Mouse (Mus musculus): ENCODE measurements around the gene Reps2. TPM values are rescaled to one million over a fixed set of nuclear protein-coding genes. Genes with fewer than 3 reads are reported as not detected.

Gene Reps2
- 1.4 and 1.9 TPM in 2 replicates for polyA plus RNA-seq (2016; fragmentation: Nextera tagmentation; extraction: Ambion mirVana)

DNA sequence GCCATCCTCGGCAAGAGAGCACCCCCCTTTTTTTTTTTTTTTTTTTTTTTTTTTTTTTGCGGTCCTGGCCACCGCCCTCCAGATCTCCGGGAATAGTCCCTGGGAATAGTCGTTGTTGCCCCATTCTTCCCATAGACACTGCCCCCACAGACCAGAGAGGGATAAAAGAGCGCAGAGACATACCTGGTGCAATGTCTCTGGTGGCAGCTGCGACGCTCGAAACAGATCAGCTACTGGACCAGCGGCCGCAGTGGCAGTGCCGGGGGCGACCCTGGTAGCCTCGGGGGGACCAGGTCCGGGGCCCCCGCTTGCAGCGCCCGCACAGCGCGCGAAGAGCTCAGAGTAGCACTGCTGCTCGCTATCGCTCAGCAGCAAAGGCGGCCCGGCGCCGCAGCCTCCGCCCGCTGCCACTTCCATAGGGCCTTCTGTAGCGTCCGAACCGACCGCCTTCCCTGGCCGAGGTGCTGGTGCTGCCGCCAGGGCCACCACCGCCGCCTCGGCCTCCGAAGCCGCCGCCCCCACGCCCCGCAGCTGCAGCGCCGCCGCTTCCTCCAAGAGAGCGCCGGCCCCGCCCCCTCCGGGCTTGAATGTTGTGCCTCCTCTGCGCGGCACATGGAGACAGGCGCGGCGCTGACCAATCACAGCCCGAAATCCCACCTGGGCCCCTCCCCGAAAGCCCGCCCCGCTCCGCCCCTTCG lies at the start of gene Reps2:
Gene Reps2 (minus strand): TSS at position 559 of the 698 bp plus-strand sequence.
- no peaks in the 10 kb centered on the region for H3K36me3 ChIP-seq
- peaks cover 11% of the 10 kb centered on the region for H3K27me3 ChIP-seq (replicated peaks)
- peak within 1 kb of the TSS; percentile 74 for H3K4me2 ChIP-seq (replicated peaks)
- H3K4me1 ChIP-seq: no peaks in the 10 kb centered on the region
- peak; percentile 95 for ATAC-seq (ENCODE audit: low FRiP score, low read depth)
- H3K27ac ChIP-seq: no peak within 1 kb of the TSS
- H3K4me3 ChIP-seq: peak within 1 kb of the TSS; percentile 51
- 19% methylated on average over 58 of the region's 61 CpGs for WGBS
- peak within 1 kb of the TSS; percentile 67 for H3K9ac ChIP-seq
- H3K9me3 ChIP-seq: no peaks in the 10 kb centered on the region

DNA sequence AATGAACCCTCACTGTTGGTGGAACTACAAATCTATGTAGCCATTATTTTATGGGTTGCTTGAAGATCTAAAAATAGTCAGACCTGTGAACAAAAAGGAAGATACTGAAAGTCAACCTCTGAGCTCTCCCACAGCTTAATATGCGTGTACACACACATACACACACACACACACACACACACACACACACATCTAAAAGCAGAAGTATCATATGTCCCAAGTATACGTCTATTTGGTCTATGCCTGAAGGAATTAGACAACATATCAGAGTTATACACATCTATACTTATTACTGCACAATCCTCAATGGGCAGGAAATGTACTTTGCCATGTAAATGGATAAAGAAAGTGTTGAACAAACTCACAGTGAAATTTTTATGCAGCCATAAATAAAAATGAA lies 47.8 kb upstream of the Reps2 start:
- H3K9ac ChIP-seq: no peak overlapping the region
- H3K4me2 ChIP-seq (replicated peaks): no peak overlapping the region
- H3K9me3 ChIP-seq: no peaks in the 10 kb centered on the region
- no peaks in the 10 kb centered on the region for H3K4me1 ChIP-seq
- no peak overlapping the region for H3K27ac ChIP-seq
- ATAC-seq (ENCODE audit: low FRiP score, low read depth): no peak
- H3K27me3 ChIP-seq (replicated peaks): no peaks in the 10 kb centered on the region
- H3K36me3 ChIP-seq: no peaks in the 10 kb centered on the region
- H3K4me3 ChIP-seq: no peak overlapping the region
- 61% methylated on average over 2 of the region's 2 CpGs for WGBS

DNA sequence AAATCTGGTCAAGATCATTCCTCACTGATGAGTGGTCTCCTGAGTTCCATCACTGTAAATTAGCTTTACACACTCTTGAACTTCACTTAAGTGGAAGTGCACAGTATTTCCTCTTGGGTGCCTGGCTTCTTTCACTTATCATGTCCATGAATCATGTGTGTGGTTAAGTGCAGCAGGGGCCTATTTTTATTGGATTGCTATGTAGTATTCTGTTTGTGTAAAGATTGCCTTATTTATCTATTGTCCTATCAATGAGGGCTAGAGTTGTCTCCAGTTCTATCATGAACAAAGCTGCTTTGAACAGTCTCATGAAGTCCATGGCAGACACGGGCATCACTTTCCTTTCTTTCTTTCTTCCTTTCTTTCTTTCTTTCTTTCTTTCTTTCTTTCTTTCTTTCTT lies 41.9 kb upstream of the Reps2 start:
- Histone ChIP-seq H3K4me3 (no peak overlapping the region), H3K36me3 (no peaks in the 10 kb centered on the region), H3K9ac (no peak overlapping the region), H3K9me3 (no peaks in the 10 kb centered on the region), H3K27ac (no peak overlapping the region), H3K4me2 (replicated peaks) (no peak overlapping the region), H3K4me1 (no peaks in the 10 kb centered on the region), H3K27me3 (replicated peaks) (no peaks in the 10 kb centered on the region)
- WGBS: 85% methylated on average over 1 of the region's 1 CpGs
- ATAC-seq (ENCODE audit: low FRiP score, low read depth): no peak

DNA sequence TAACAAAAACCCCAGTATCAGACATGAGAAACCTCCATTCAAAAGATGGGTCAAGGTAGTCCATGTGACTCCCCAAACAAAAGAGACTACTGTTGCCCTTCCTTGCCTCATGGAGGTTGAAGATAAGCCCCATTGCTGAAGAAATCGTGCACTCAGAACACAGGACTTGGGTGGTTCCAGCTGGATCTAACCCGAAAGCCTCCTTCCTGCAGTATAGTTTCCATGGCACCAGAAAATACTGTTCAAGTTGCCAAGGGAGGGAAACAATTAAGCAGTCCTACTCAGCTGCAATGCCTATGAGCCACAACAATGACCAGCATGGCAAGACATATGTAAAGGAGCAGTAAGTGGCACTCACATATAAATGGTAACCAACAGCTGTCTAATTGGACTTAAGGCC lies 36.1 kb upstream of the Reps2 start:
- H3K27ac ChIP-seq: no peak overlapping the region
- H3K4me2 ChIP-seq (replicated peaks): no peak overlapping the region
- ATAC-seq (ENCODE audit: low FRiP score, low read depth): no peak
- no peaks in the 10 kb centered on the region for H3K36me3 ChIP-seq
- no peak overlapping the region for H3K4me3 ChIP-seq
- no peak overlapping the region for H3K9ac ChIP-seq
- 64% methylated on average over 2 of the region's 2 CpGs for WGBS
- no peaks in the 10 kb centered on the region for H3K4me1 ChIP-seq
- H3K9me3 ChIP-seq: no peaks in the 10 kb centered on the region
- H3K27me3 ChIP-seq (replicated peaks): no peaks in the 10 kb centered on the region

DNA sequence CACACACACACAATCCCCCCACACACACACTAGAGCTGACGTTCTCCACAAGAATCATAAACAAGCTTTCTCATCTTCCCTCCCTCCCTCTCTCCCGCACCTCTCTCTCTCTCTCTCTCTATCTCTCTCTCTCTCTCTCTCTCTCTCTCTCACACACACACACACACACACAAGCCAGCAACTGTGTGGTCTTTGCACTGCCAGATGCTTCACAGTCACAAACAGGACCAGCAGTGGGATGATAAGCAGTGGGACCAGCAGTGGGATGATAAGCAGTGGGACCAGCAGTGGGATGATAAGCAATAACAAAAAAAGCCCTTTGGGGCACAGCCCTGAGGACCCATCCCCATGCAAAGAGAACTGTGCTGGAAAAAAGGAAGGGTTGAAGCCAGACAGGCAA lies 35.4 kb upstream of the Reps2 start:
- H3K27me3 ChIP-seq (replicated peaks): no peaks in the 10 kb centered on the region
- H3K4me1 ChIP-seq: no peaks in the 10 kb centered on the region
- no peaks in the 10 kb centered on the region for H3K9me3 ChIP-seq
- 86% methylated on average over 2 of the region's 2 CpGs for WGBS
- no peak overlapping the region for H3K27ac ChIP-seq
- no peak overlapping the region for H3K4me3 ChIP-seq
- no peak overlapping the region for H3K9ac ChIP-seq
- no peaks in the 10 kb centered on the region for H3K36me3 ChIP-seq
- ATAC-seq (ENCODE audit: low FRiP score, low read depth): no peak
- no peak overlapping the region for H3K4me2 ChIP-seq (replicated peaks)

DNA sequence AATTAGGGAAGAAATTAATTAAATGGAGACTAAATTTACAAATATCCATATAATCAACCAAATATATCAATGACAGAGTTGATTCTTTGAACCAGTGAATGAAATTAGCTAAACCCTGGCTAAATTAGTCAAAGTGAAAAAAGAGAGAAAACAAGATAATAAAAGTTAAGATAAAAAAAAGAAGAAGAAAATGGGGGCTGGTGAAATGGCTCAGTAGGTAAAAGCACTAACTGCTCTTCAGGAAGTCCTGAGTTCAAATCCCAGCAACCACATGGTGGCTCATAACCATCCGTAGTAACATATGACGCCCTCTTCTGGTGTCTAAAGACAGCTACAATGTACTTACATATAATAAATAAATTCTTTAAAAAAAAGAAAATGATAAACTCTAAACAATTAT lies 22.7 kb upstream of the Reps2 start:
- no peak for ATAC-seq (ENCODE audit: low FRiP score, low read depth)
- WGBS: 73% methylated on average over 2 of the region's 2 CpGs
- Histone ChIP-seq H3K27ac (no peak overlapping the region), H3K4me1 (no peaks in the 10 kb centered on the region), H3K36me3 (no peaks in the 10 kb centered on the region), H3K4me2 (replicated peaks) (no peak overlapping the region), H3K9ac (no peak overlapping the region), H3K9me3 (no peaks in the 10 kb centered on the region), H3K27me3 (replicated peaks) (no peaks in the 10 kb centered on the region), H3K4me3 (no peak overlapping the region)

DNA sequence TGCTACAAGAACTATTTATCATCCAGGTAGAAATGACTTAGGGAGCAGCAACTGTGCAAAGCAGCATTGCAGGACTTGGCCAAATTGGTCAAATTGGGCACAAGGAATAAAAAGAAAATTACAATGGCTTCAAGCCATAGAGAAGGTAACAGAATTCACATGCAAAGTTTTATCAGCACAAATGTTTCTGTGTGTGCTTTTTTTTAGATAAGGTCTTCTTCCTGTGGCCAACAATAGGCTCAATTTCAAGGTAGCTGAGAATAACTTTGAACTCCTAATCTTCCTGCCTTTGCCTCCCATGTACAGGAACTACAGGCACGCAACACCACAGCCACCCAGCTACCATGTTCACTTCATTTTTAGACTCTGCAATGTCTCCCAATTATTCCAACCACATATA lies 16.7 kb upstream of the Reps2 start:
- no peak overlapping the region for H3K4me2 ChIP-seq (replicated peaks)
- H3K36me3 ChIP-seq: no peaks in the 10 kb centered on the region
- H3K4me3 ChIP-seq: no peak overlapping the region
- H3K9ac ChIP-seq: no peak overlapping the region
- 92% methylated on average over 1 of the region's 1 CpGs for WGBS
- H3K4me1 ChIP-seq: no peaks in the 10 kb centered on the region
- no peak overlapping the region for H3K27ac ChIP-seq
- no peaks in the 10 kb centered on the region for H3K27me3 ChIP-seq (replicated peaks)
- ATAC-seq (ENCODE audit: low FRiP score, low read depth): no peak
- no peaks in the 10 kb centered on the region for H3K9me3 ChIP-seq

DNA sequence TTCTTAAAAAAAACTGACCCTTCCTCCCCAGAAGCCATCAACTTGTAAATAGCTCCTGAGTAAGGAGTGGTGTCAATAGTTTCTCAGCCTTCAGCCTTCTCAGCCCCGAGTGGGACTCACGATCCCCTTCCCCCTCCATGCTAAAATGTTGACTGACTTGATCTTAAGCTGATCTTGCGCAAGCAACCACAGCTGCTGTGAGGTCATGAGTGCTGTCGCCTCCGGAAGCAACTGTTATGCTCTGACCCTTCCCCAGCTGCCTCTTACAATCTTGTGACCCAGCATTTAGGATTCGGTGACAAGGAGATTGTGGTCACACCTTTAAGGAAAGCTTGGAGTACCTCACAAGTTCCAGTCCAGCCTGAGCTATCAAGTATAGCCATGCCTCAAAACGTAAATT lies 10.1 kb upstream of the Reps2 start:
- H3K4me2 ChIP-seq (replicated peaks): no peak overlapping the region
- ATAC-seq (ENCODE audit: low FRiP score, low read depth): no peak
- WGBS: 91% methylated on average over 7 of the region's 7 CpGs
- H3K27ac ChIP-seq: no peak overlapping the region
- H3K4me3 ChIP-seq: no peak overlapping the region
- H3K27me3 ChIP-seq (replicated peaks): no peaks in the 10 kb centered on the region
- H3K4me1 ChIP-seq: no peaks in the 10 kb centered on the region
- H3K9me3 ChIP-seq: no peaks in the 10 kb centered on the region
- no peak overlapping the region for H3K9ac ChIP-seq
- no peaks in the 10 kb centered on the region for H3K36me3 ChIP-seq

DNA sequence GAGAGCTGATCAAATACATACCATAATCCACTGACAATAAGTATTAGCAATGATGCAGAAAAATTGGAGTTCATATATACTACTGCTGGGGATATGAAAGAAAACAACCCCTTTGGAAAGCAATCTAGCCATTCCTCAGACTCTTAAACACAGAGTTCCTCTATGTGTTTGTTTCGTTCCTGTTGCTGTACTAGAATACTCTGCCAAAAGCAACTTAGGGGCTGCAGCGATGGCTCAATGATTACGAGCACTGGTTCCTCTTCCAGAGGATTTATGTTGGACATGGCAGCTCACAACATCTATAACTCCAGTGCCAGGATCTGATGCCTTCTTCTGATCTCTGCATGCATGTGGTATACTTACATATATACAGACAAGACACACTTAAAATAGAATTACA lies 9.0 kb upstream of the Reps2 start:
- Histone ChIP-seq H3K9me3 (no peaks in the 10 kb centered on the region), H3K4me3 (no peak overlapping the region), H3K27me3 (replicated peaks) (no peaks in the 10 kb centered on the region), H3K4me1 (no peaks in the 10 kb centered on the region), H3K9ac (no peak overlapping the region), H3K4me2 (replicated peaks) (no peak overlapping the region), H3K36me3 (no peaks in the 10 kb centered on the region), H3K27ac (no peak overlapping the region)
- WGBS: 88% methylated on average over 3 of the region's 3 CpGs
- ATAC-seq (ENCODE audit: low FRiP score, low read depth): no peak

DNA sequence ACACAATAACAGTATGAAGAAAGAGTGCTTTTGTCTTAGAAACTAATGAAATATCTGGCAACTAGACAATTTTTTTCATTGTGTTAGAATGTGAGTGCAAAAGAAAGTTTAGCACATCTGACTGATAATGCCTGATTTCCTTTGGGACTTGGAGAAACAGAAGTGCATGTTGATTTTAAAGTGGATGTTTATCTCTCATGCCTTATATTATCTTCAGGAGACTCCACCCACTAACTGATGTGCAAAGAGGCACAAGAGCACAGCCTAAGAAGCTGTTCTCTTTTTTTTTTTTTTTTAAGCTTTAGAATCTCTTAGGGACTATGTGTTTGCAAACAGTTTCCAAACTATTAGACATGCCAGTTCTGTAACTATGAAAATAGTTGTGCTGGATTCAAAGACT lies 7.7 kb upstream of the Reps2 start:
- Histone ChIP-seq H3K36me3 (no peaks in the 10 kb centered on the region), H3K4me1 (no peaks in the 10 kb centered on the region), H3K4me3 (no peak overlapping the region), H3K9me3 (no peaks in the 10 kb centered on the region), H3K27me3 (replicated peaks) (0 out of 2 replicates have a peak, but pooled peaks cover 5% of the 10 kb centered on the region), H3K4me2 (replicated peaks) (no peak overlapping the region), H3K9ac (no peak overlapping the region), H3K27ac (no peak overlapping the region)
- ATAC-seq (ENCODE audit: low FRiP score, low read depth): no peak

DNA sequence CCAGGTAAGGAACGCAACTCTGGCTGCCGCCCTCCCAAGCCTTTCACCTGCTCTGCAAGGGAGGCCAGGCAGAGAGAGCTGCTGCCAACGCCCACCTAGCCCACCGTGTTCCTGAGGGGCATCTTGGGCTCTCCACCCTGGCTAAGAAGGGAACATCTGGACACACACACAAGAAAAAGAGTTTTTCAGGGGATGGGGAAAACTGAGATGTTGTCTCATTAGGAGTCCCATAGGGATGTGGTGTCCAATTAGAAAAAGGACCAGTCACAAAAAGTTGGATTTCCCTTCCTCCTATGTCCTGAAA lies 292 bp upstream of the Reps2 start:
- Histone ChIP-seq H3K9ac (peak overlapping the region; percentile 67; the same call in 1 of the 2 replicates), H3K4me1 (no peaks in the 10 kb centered on the region), H3K4me2 (replicated peaks) (peak overlapping the region; percentile 74), H3K4me3 (peak overlapping the region; percentile 51), H3K27ac (no peak overlapping the region), H3K27me3 (replicated peaks) (peaks cover 11% of the 10 kb centered on the region), H3K9me3 (no peaks in the 10 kb centered on the region), H3K36me3 (no peaks in the 10 kb centered on the region)
- no peak for ATAC-seq (ENCODE audit: low FRiP score, low read depth)
- 23% methylated on average over 4 of the region's 4 CpGs for WGBS

DNA sequence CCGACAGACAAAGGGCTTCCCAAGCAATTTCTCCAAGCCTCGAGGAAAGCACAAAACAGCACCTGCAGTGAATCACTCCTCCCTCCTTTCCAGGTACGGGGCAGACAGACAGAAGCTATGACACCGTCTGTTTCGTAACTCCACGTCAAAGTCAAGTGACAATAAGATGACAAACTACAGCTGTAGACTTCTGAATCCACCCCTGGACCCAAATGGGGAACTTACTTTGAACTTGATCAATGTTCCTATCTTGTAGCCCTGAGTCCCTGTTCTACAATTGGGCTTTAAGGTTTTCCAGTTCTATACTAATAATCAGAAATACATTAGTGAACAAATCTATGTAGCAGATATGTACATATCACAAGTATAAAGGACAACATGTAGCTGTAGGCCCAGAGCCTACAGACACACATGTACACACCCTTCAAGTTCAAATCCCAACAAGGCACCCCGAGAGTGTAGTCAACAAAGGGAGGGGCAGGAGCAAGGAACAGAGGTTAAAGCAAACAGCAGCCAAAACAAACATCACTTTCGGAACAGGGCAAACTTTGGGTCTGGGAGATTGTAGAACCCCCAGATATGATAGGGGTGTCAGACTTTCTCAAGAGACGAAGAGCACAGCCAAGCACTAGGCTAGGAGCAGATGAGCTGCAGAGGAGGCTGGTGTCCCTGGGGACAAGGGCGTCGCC lies 903 bp downstream of the Reps2 start:
- Histone ChIP-seq H3K4me2 (replicated peaks) (peak overlapping the region; percentile 74), H3K4me1 (no peaks in the 10 kb centered on the region), H3K27me3 (replicated peaks) (peaks cover 11% of the 10 kb centered on the region), H3K36me3 (no peaks in the 10 kb centered on the region), H3K9me3 (no peaks in the 10 kb centered on the region), H3K9ac (no peak overlapping the region), H3K4me3 (peak overlapping the region; percentile 51), H3K27ac (no peak overlapping the region)
- no peak for ATAC-seq (ENCODE audit: low FRiP score, low read depth)
- 53% methylated on average over 11 of the region's 11 CpGs for WGBS

DNA sequence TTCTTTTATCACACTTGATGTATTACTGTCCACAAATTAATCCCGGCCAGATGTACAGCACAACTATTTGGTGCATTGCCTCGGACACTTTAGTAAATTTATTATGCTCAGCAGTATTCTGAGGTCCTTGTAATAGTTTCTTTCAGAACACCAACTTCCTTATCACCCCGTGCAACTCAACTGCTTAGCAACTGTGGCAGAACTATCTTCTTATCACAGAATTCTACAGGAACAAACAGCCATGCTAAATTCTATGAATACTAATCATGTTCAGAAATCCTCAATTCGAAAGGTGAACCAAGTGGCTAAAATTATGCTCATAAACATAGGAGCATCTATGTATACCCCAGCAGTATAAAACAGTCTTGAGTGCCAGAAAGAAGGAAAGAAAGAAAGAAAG lies 1.7 kb downstream of the Reps2 start:
- Histone ChIP-seq H3K36me3 (no peaks in the 10 kb centered on the region), H3K27ac (no peak overlapping the region), H3K4me1 (no peaks in the 10 kb centered on the region), H3K9me3 (no peaks in the 10 kb centered on the region), H3K9ac (no peak overlapping the region), H3K4me3 (no peak overlapping the region), H3K4me2 (replicated peaks) (no peak overlapping the region), H3K27me3 (replicated peaks) (peaks cover 7% of the 10 kb centered on the region)
- WGBS: 74% methylated on average over 4 of the region's 4 CpGs
- ATAC-seq (ENCODE audit: low FRiP score, low read depth): no peak

Data from neural tube, embryonic 12.5 days (tissue).